Mouse (Mus musculus) midbrain, embryonic 15.5 days (tissue): ENCODE results near the gene Tmem184b. TPM values are rescaled to one million over a fixed set of nuclear protein-coding genes. Genes with fewer than 3 reads are reported as not detected.

Experiments used
- ATAC-seq: fragments of 200-750 bp; cut with Nextera tagmentation; replicated peaks from 2 replicates; pipeline ENCODE4 v1.8.0; 2017; ENCODE audit warnings: moderate TSS enrichment
- H3K27ac ChIP-seq: fragments of 300-500 bp; sonication (generic); 2 replicates; pipeline ENCODE4 v1.5.1; 2015; ENCODE audit warnings: mild to moderate bottlenecking, inconsistent platforms
- H3K27me3 ChIP-seq: fragments of 300-500 bp; sonication (generic); replicated peaks from 2 replicates; pipeline ENCODE4 v1.6.1; 2015; ENCODE audit warnings: inconsistent platforms
- H3K36me3 ChIP-seq: fragments of 300-500 bp; sonication (generic); replicated peaks from 2 replicates; pipeline ENCODE4 v1.6.1; 2015; ENCODE audit warnings: inconsistent platforms
- H3K4me1 ChIP-seq: fragments of 300-500 bp; sonication (generic); 2 replicates; pipeline ENCODE4 v1.6.1; 2015; ENCODE audit warnings: inconsistent platforms
- H3K4me2 ChIP-seq: fragments of 300-500 bp; sonication (generic); 2 replicates; pipeline ENCODE4 v1.6.1; 2015; ENCODE audit warnings: inconsistent platforms, mild to moderate bottlenecking, moderate library complexity
- H3K4me3 ChIP-seq: fragments of 300-500 bp; sonication (generic); 2 replicates; pipeline ENCODE4 v1.5.1; 2015; ENCODE audit warnings: mild to moderate bottlenecking, inconsistent platforms
- H3K9ac ChIP-seq: fragments of 300-500 bp; sonication (generic); 2 replicates; pipeline ENCODE4 v1.6.1; 2015; ENCODE audit warnings: mild to moderate bottlenecking, inconsistent platforms
- H3K9me3 ChIP-seq: fragments of 300-500 bp; sonication (generic); 2 replicates; pipeline ENCODE4 v1.6.1; 2016; ENCODE audit warnings: inconsistent platforms
- WGBS: fragments of 180-500 bp; shearing (Covaris S2); methylation state at CpG from one replicate; pipeline ENCODE4 v1.1.7; 2015; ENCODE audit warnings: mixed read lengths; 5-methylcytosine and 5-hydroxymethylcytosine counted together
- polyA plus RNA-seq: library from polyadenylated mRNA; unstranded; fragments of >200 nt; fragmentation: Nextera tagmentation; extraction: Ambion mirVana; gene quantifications from 2 replicates; pipeline ENCODE4 v1.2.1, GENCODE M21; 2015

Tmem184b gene
- polyA plus RNA-seq, 1 experiment from 2014 or later: 47.9 TPM

DNA sequence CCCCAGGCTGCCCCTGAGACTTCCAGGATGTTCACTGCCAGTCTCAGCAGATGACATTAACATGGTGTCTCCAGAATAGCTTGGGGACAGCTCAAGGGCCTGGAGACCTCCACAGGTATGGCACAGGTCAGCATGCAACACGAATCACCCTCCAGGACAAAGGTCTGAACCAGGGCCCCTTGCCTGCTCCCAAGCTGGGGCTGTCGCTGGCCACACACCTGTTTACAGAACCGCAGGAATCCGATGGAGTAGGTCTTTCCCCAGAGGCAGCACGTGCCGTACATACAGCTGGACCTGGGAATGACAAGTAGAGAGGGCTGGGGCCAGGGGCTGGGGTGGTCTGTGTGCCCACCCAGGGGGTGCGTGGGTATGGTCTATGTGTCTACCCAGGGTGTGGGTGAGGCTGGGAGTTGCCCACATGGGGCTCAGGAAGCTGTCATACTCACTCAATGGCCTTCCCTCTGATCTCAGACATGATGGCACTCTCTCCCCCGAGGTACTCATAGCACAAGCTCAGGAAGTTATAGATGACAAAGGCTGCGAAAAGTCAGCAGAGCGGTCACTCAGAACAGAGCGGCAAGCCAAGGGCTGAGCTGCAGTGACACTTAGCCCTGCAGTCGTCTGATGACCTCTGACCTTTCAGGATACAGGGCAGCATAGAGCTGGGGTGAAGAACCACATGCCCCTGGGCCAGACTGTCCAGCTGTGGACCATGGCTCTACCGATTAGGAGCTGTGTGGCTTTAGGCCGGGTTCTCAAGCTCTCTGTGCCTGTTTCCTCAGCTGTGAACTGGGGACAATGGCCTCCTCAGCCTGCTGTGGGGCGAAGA is 33.7 kb downstream of the Tmem184b start:
- no peak overlapping the region for H3K27ac ChIP-seq
- no peaks in the 10 kb centered on the region for H3K9me3 ChIP-seq
- H3K36me3 ChIP-seq: peaks cover 18% of the 10 kb centered on the region; the same call in 1 of the 2 replicates
- no peak for ATAC-seq
- no peak overlapping the region for H3K4me3 ChIP-seq
- H3K27me3 ChIP-seq: no peaks in the 10 kb centered on the region
- H3K4me1 ChIP-seq: no peaks in the 10 kb centered on the region
- WGBS: 70% methylated on average over 15 of the region's 15 CpGs
- H3K9ac ChIP-seq: no peak overlapping the region
- no peak overlapping the region for H3K4me2 ChIP-seq

GRCm38 (mm10) chr15:79368861-79369440 is 34.4 kb downstream of the Tmem184b start:
- WGBS: 87% methylated on average over 8 of the region's 8 CpGs
- Histone ChIP-seq H3K4me3 (no peak overlapping the region), H3K9me3 (no peaks in the 10 kb centered on the region), H3K27ac (no peak overlapping the region), H3K36me3 (peaks cover 18% of the 10 kb centered on the region), H3K27me3 (no peaks in the 10 kb centered on the region), H3K9ac (no peak overlapping the region), H3K4me2 (no peak overlapping the region), H3K4me1 (no peaks in the 10 kb centered on the region)
- no peak for ATAC-seq

- Histone ChIP-seq H3K4me2 (no peak overlapping the region), H3K27ac (no peak overlapping the region), H3K36me3 (peaks cover 18% of the 10 kb centered on the region), H3K4me3 (no peak overlapping the region), H3K9me3 (no peaks in the 10 kb centered on the region), H3K4me1 (no peaks in the 10 kb centered on the region), H3K27me3 (no peaks in the 10 kb centered on the region), H3K9ac (no peak overlapping the region)
- no peak for ATAC-seq
- WGBS: 72% methylated on average over 14 of the region's 14 CpGs
Observed at GRCm38 (mm10) chr15:79368313-79368811, 35.0 kb downstream of the Tmem184b start.

GRCm38 (mm10) chr15:79366402-79366801 is 37.0 kb downstream of the Tmem184b start:
- no peak overlapping the region for H3K4me2 ChIP-seq
- H3K27me3 ChIP-seq: no peaks in the 10 kb centered on the region
- H3K27ac ChIP-seq: no peak overlapping the region
- no peaks in the 10 kb centered on the region for H3K9me3 ChIP-seq
- 94% methylated on average over 5 of the region's 5 CpGs for WGBS
- no peak overlapping the region for H3K9ac ChIP-seq
- no peak overlapping the region for H3K4me3 ChIP-seq
- no peak for ATAC-seq
- H3K4me1 ChIP-seq: no peaks in the 10 kb centered on the region
- H3K36me3 ChIP-seq: peaks cover 27% of the 10 kb centered on the region

DNA sequence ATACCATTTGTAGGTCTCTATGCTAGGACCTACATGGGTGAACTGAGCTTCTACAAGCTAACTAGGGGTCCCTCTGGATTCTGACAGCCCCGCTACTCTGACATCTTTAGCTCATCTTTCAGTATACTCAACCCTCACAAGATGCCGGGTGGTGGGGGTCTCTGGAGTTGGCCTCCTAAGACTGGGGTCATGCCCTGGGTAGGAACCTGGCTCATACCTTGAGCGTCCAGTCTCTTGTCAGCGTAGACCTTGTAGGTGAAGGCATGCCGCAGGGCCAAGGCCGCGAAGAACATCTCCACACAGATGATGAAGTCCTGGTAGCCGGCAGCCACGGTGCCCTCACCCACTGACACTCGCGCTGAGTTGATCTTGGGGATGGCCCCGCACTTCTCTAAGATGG is 38.3 kb downstream of the Tmem184b start:
- Histone ChIP-seq H3K4me3 (no peak overlapping the region), H3K4me1 (no peaks in the 10 kb centered on the region), H3K9me3 (no peaks in the 10 kb centered on the region), H3K9ac (no peak overlapping the region), H3K27me3 (no peaks in the 10 kb centered on the region), H3K36me3 (peaks cover 27% of the 10 kb centered on the region), H3K4me2 (no peak overlapping the region), H3K27ac (no peak overlapping the region)
- no peak for ATAC-seq
- WGBS: 94% methylated on average over 12 of the region's 12 CpGs

GRCm38 (mm10) chr15:79364120-79364519 is 39.2 kb downstream of the Tmem184b start:
- Histone ChIP-seq H3K36me3 (peaks cover 27% of the 10 kb centered on the region), H3K4me1 (no peaks in the 10 kb centered on the region), H3K27ac (no peak overlapping the region), H3K9ac (no peak overlapping the region), H3K9me3 (no peaks in the 10 kb centered on the region), H3K4me2 (no peak overlapping the region), H3K4me3 (no peak overlapping the region), H3K27me3 (no peaks in the 10 kb centered on the region)
- 68% methylated on average over 6 of the region's 6 CpGs for WGBS
- ATAC-seq: no peak

GRCm38 (mm10) chr15:79361023-79361422 is 42.3 kb downstream of the Tmem184b start:
- WGBS: 69% methylated on average over 4 of the region's 4 CpGs
- Histone ChIP-seq H3K27ac (no peak overlapping the region), H3K27me3 (peaks cover 9% of the 10 kb centered on the region), H3K4me2 (no peak overlapping the region), H3K36me3 (peaks cover 21% of the 10 kb centered on the region), H3K4me1 (peaks cover 17% of the 10 kb centered on the region), H3K9me3 (no peaks in the 10 kb centered on the region), H3K9ac (no peak overlapping the region), H3K4me3 (no peak overlapping the region)
- ATAC-seq: no peak

GRCm38 (mm10) chr15:79360371-79360770 is 43.0 kb downstream of the Tmem184b start:
- H3K27me3 ChIP-seq: peaks cover 14% of the 10 kb centered on the region
- no peak overlapping the region for H3K4me3 ChIP-seq
- no peaks in the 10 kb centered on the region for H3K9me3 ChIP-seq
- no peak overlapping the region for H3K9ac ChIP-seq
- H3K4me1 ChIP-seq: peaks cover 17% of the 10 kb centered on the region
- no peak for ATAC-seq
- no peak overlapping the region for H3K4me2 ChIP-seq
- no peak overlapping the region for H3K27ac ChIP-seq
- WGBS: 74% methylated on average over 7 of the region's 7 CpGs
- peaks cover 15% of the 10 kb centered on the region for H3K36me3 ChIP-seq

GRCm38 (mm10) chr15:79359954-79360353 is 43.4 kb downstream of the Tmem184b start:
- no peak overlapping the region for H3K4me3 ChIP-seq
- H3K4me1 ChIP-seq: peaks cover 17% of the 10 kb centered on the region
- H3K27me3 ChIP-seq: peaks cover 14% of the 10 kb centered on the region
- no peak for ATAC-seq
- H3K9me3 ChIP-seq: no peaks in the 10 kb centered on the region
- no peak overlapping the region for H3K9ac ChIP-seq
- H3K27ac ChIP-seq: no peak overlapping the region
- 43% methylated on average over 6 of the region's 6 CpGs for WGBS
- H3K36me3 ChIP-seq: peaks cover 11% of the 10 kb centered on the region; the same call in 1 of the 2 replicates
- H3K4me2 ChIP-seq: no peak overlapping the region

DNA sequence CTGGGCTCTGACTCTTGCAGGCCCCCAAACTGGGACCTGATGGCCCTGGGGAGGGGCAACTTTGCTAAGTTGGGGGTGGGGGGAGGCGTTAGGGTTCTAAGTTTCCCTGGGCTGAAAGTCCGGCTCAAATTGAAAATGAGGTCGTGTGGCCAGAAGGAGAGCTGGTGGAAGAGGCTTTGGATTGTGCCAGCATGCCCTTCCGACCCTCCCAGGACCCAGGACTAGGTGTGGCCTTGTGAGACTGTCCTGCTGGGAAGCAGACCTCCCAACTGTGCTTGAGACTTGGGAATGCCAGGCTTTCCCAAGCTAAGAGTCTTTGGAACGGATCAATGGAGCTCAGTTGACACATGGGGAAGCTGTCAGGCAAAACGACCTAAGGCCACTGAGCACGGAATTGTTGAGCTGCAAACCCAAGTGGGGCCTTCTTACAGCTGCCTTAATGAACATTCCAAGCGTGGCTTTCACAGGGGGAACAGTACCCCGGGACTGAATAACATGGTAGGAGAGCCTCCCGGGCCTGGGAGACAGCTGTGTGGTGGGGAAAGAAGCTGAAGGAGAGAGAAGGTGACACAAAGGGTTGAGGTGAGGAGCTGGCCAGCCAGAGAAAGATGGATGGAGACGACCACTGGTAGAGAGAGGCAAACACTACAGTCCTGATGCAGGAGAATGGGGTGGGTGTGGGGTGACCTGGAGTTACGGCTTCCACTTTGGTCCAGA is 45.2 kb downstream of the Tmem184b start:
- WGBS: 37% methylated on average over 12 of the region's 12 CpGs
- peak overlapping the region; percentile 95 for H3K4me2 ChIP-seq
- no peaks in the 10 kb centered on the region for H3K9me3 ChIP-seq
- peaks cover 17% of the 10 kb centered on the region for H3K4me1 ChIP-seq
- no peak overlapping the region for H3K9ac ChIP-seq
- H3K36me3 ChIP-seq: peaks cover 9% of the 10 kb centered on the region; the same call in 1 of the 2 replicates
- no peak overlapping the region for H3K27ac ChIP-seq
- peak overlapping the region; percentile 47 for H3K4me3 ChIP-seq
- ATAC-seq: no peak
- peaks cover 14% of the 10 kb centered on the region for H3K27me3 ChIP-seq

DNA sequence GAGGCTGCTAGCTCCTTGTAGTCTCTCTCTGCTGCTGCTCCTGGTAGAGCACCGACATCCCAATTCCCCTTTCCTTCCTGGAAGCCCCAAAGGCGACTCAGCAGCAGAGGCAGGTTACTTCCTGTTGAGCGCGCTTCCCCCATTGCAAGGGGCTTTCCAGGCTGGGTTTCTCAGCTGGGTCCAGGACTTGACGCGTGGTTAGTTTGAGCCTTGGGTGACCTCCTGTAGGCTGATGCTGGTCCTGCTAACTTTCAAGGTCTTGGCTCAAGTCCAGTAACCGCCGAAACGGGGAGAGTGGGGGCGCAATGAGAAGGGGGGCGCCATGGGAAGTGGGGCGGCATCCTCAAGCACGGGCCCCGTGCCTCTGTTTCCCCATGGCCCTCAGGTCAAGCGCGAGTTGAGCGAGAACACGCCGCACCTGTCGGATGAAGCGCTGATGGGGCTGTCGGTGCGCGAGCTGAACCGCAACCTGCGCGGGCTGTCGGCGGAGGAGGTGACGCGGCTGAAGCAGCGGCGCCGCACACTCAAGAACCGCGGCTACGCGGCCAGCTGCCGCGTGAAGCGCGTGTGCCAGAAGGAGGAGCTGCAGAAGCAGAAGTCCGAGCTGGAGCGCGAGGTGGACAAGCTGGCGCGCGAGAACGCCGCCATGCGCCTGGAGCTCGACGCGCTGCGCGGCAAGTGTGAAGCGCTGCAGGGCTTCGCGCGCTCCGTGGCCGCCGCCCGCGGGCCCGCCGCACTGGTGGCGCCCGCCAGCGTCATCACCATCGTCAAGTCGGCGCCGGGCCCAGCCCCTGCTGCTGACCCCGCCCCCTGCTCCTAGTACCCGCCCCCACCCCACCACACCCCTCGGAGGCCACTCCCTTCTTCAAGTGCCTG is 46.1 kb downstream of the Tmem184b start:
- Histone ChIP-seq H3K27ac (no peak overlapping the region), H3K27me3 (peaks cover 14% of the 10 kb centered on the region), H3K9me3 (no peaks in the 10 kb centered on the region), H3K9ac (peak overlapping the region; percentile 45), H3K4me3 (peak overlapping the region; percentile 47), H3K4me1 (peaks cover 17% of the 10 kb centered on the region), H3K4me2 (peak overlapping the region; percentile 95), H3K36me3 (peaks cover 5% of the 10 kb centered on the region; the same call in 1 of the 2 replicates)
- WGBS: under 1% methylated on average over 73 of the region's 77 CpGs
- ATAC-seq: peak; percentile 69
